Mouse (Mus musculus) myocyte (in vitro differentiated cells): Measurements from ENCODE around the gene Dlgap1. TPM values are rescaled to one million over a fixed set of nuclear protein-coding genes. Genes with fewer than 3 reads are reported as not detected.
A peak's percentile ranks its signal among the peaks of the same experiment; 100 is the strongest.

Experiments
- H3K27me3 ChIP-seq: one replicate; pipeline ENCODE4 v1.6.1; 2011; ENCODE audit not compliant: control insufficient read depth, insufficient read depth, insufficient read length
- H3K36me3 ChIP-seq: one replicate; pipeline ENCODE4 v1.6.1; 2011; ENCODE audit not compliant: control insufficient read depth, insufficient read depth
- H3K4me2 ChIP-seq: one replicate; pipeline ENCODE4 v1.6.1; 2011; ENCODE audit warnings: low read depth, control low read depth
- H3K4me3 ChIP-seq: one replicate; pipeline ENCODE4 v1.5.1; 2011; ENCODE audit warnings: mild to moderate bottlenecking, control low read depth, moderate library complexity
- H3K79me2 ChIP-seq: one replicate; pipeline ENCODE4 v1.6.1; 2011; ENCODE audit not compliant: control insufficient read depth, insufficient read depth
- H3ac ChIP-seq: one replicate; pipeline ENCODE4 v1.6.1; 2011; ENCODE audit not compliant: control insufficient read depth, insufficient read length
- CEBPB ChIP-seq: IDR thresholded peaks from 2 replicates; pipeline ENCODE4 v1.6.1; 2011; ENCODE audit warnings: mild to moderate bottlenecking, moderate library complexity; ENCODE audit not compliant: poor library complexity, insufficient read depth, severe bottlenecking
- E2F4 ChIP-seq: IDR thresholded peaks from one replicate; pipeline ENCODE4 v1.6.1; 2011; ENCODE audit warnings: mild to moderate bottlenecking, control low read depth, moderate library complexity; ENCODE audit not compliant: insufficient read depth
- MAX ChIP-seq: IDR thresholded peaks from one replicate; pipeline ENCODE4 v1.6.1; 2011; ENCODE audit warnings: low read depth, mild to moderate bottlenecking, control low read depth
- MYOD1 ChIP-seq, 3 experiments: IDR thresholded peaks; one replicate each; pipeline ENCODE4 v1.6.1; 2011; ENCODE audit warnings: control low read depth in 2 of 3, low read depth in 2 of 3, mild to moderate bottlenecking in 2 of 3, moderate library complexity in 1 of 3; ENCODE audit not compliant: insufficient read length in 2 of 3, control insufficient read depth in 1 of 3
- MYOG ChIP-seq, 3 experiments: IDR thresholded peaks; one replicate each; pipeline ENCODE4 v1.6.1; 2011; ENCODE audit warnings: control low read depth in 2 of 3, low read depth in 2 of 3, mild to moderate bottlenecking in 2 of 3; ENCODE audit not compliant: insufficient read length in 2 of 3, control insufficient read depth in 1 of 3, insufficient read depth in 1 of 3
- POLR2A ChIP-seq: IDR thresholded peaks from one replicate; pipeline ENCODE4 v1.6.1; 2011; ENCODE audit warnings: low read depth, mild to moderate bottlenecking, control low read depth, moderate library complexity; ENCODE audit not compliant: insufficient read length
- POLR2AphosphoS2 ChIP-seq: IDR thresholded peaks from one replicate; pipeline ENCODE4 v1.6.1; 2011; ENCODE audit warnings: low read depth, control low read depth; ENCODE audit not compliant: insufficient read length
- REST ChIP-seq: IDR thresholded peaks from one replicate; pipeline ENCODE4 v1.6.1; 2011; ENCODE audit warnings: mild to moderate bottlenecking, control low read depth, moderate library complexity; ENCODE audit not compliant: insufficient read depth, insufficient read length
- SRF ChIP-seq: IDR thresholded peaks from one replicate; pipeline ENCODE4 v1.6.1; 2011; ENCODE audit warnings: low read depth; ENCODE audit not compliant: control insufficient read depth, insufficient read length
- TCF12 ChIP-seq: IDR thresholded peaks from one replicate; pipeline ENCODE4 v1.6.1; 2011; ENCODE audit warnings: mild to moderate bottlenecking, control low read depth; ENCODE audit not compliant: poor library complexity, insufficient read depth, severe bottlenecking
- TCF3 ChIP-seq: IDR thresholded peaks from one replicate; pipeline ENCODE4 v1.6.1; 2011; ENCODE audit warnings: low read depth, control low read depth; ENCODE audit not compliant: insufficient read length
- USF1 ChIP-seq: IDR thresholded peaks from one replicate; pipeline ENCODE4 v1.6.1; 2011; ENCODE audit warnings: low read depth, mild to moderate bottlenecking, control low read depth, moderate library complexity
- polyA plus RNA-seq: library from polyadenylated mRNA; unstranded; fragments of >200 nt; fragmentation: generic; extraction: Trizol; gene quantifications from one replicate; pipeline ENCODE4 v1.2.1, GENCODE M21; 2012; ENCODE audit warnings: missing spikeins

Gene Dlgap1
- polyA plus RNA-seq, 1 experiment: 0.31 TPM

DNA sequence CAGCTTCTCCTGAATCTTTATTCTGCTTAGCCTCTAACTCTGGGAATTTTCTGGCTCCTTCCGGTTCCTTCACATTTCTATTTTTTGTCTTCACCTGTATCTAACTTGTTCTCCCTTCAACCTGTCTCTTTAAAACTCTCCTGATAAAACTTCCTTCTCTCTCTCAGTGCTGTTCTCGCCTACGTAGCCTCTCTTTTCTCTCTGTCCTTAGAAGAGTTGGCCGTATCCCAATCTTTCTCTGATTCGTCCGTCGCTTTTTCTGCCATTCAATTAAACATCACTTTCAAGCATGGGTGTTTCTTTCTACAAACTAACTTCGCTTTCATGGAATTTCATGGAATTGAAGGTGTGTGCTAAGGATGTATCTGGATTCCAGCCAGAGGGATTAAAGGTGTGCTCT, 721.7 kb downstream of the Dlgap1 start:
- Histone ChIP-seq H3K4me2 (no peak overlapping the region), H3ac (no peak overlapping the region), H3K4me3 (no peak overlapping the region), H3K36me3 (no peaks in the 10 kb centered on the region), H3K79me2 (no peaks in the 10 kb centered on the region), H3K27me3 (no peaks in the 10 kb centered on the region)
- TF ChIP-seq MYOD1 (IDR thresholded peaks at IDR 0.05; ENCODE audit: control insufficient read depth in 1 of 3, insufficient read length in 2 of 3, low read depth in 2 of 3) (no peak), CEBPB (no peak), MYOG (IDR thresholded peaks at IDR 0.05; ENCODE audit: control insufficient read depth in 1 of 3, insufficient read depth in 1 of 3, insufficient read length in 2 of 3, low read depth in 2 of 3) (no peak), E2F4 (no peak), USF1 (no peak), POLR2AphosphoS2 (no peak), POLR2A (no peak), MAX (no peak), REST (no peak), TCF12 (no peak), SRF (no peak), TCF3 (no peak)

DNA sequence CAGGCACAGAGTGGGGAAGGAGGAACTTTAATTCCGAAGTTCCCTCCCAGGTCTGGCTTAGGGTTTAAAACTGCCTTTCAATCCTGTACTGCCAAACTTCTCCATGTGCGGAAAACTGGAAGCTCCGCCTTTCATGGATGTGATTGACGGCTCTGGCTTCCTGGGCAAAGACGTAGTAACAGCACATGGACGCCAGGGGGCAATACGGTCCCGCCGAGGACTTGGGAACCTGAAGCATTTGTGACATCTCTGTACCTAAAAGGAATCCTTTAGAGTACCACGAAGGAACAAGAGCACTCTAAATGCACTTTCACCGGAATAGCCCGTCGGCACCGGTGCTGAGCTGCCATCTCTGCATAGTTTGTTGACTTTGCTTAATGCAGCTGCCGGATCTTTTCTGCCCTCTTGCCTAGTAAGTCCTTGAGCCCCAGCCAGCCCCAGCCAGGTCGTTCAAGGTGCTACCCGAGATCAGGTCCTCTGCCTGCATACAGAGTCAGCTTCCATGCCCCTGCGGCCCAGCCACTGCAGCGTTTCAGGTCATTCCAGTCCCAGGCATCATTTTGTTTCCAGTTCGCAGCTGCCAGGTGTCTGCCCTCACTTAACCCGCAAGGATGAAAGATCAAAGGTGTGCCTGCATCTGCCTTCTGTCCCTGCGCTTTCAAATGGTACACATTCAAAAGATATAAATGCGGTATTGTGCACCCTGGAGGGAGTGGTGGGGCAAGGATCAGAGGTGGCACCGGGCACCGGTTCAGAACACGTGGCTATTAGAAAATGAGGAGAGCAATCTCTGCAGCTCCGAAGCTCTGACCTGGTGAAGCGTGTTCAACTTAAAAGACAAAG, 738.3 kb downstream of the Dlgap1 start:
- H3K79me2 ChIP-seq: no peaks in the 10 kb centered on the region
- no peak overlapping the region for H3ac ChIP-seq
- H3K36me3 ChIP-seq: no peaks in the 10 kb centered on the region
- no peaks in the 10 kb centered on the region for H3K27me3 ChIP-seq
- no peak overlapping the region for H3K4me3 ChIP-seq
- H3K4me2 ChIP-seq: peak overlapping the region; percentile 45
- TF ChIP-seq TCF3: no peak

DNA sequence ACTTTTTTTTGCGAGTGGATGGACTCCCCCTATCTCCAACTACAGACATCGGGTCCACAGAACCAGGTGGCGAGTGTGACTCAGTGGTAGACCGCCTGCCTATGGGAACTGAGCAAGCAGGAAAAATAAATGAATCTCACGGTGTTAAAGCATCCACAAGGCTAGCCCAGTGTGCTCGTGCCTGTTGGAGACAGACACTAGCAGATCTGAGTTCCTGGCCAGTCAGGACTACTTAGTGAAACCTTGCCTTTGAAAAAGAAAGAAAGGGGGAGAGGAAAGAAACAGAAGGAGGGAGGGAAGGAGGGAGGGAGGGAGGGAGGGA, 738.9 kb downstream of the Dlgap1 start:
- H3ac ChIP-seq: no peak overlapping the region
- no peaks in the 10 kb centered on the region for H3K27me3 ChIP-seq
- no peak overlapping the region for H3K4me3 ChIP-seq
- TF ChIP-seq E2F4 (no peak), MYOD1 (IDR thresholded peaks at IDR 0.05; ENCODE audit: control insufficient read depth in 1 of 3, insufficient read length in 2 of 3, low read depth in 2 of 3) (no peak), TCF12 (no peak), TCF3 (no peak), POLR2AphosphoS2 (no peak), USF1 (no peak)
- no peak overlapping the region for H3K4me2 ChIP-seq
- H3K79me2 ChIP-seq: no peaks in the 10 kb centered on the region
- H3K36me3 ChIP-seq: no peaks in the 10 kb centered on the region

DNA sequence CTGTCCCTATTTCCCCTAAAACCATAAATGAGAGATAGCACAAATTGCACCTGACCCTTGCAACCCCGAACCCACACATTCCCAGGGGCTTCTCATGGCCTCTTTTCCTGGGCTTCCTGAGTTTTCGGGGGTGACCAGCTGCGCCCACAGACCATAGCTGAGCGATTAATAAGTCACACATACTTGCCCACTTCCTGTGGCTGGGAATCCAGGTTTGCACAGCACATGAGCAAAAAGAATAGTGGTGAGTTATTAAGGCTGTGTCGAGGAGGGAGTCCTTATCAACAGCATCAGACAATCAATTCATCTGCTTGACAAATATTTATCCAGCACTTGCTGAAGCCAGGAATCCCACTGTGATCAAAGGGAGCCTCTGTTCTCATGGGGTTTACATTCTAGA, 740.7 kb downstream of the Dlgap1 start:
- Histone ChIP-seq H3K36me3 (no peaks in the 10 kb centered on the region), H3K4me3 (no peak overlapping the region), H3ac (no peak overlapping the region), H3K79me2 (no peaks in the 10 kb centered on the region), H3K4me2 (peak overlapping the region; percentile 28), H3K27me3 (no peaks in the 10 kb centered on the region)
- TF ChIP-seq MYOG (IDR thresholded peaks at IDR 0.05; ENCODE audit: control insufficient read depth in 1 of 3, insufficient read depth in 1 of 3, insufficient read length in 2 of 3, low read depth in 2 of 3) (no peak), E2F4 (no peak), REST (no peak), TCF12 (no peak), TCF3 (no peak), MAX (no peak), POLR2AphosphoS2 (no peak), USF1 (no peak), SRF (no peak), MYOD1 (IDR thresholded peaks at IDR 0.05; ENCODE audit: control insufficient read depth in 1 of 3, insufficient read length in 2 of 3, low read depth in 2 of 3) (no peak), CEBPB (no peak), POLR2A (no peak)

DNA sequence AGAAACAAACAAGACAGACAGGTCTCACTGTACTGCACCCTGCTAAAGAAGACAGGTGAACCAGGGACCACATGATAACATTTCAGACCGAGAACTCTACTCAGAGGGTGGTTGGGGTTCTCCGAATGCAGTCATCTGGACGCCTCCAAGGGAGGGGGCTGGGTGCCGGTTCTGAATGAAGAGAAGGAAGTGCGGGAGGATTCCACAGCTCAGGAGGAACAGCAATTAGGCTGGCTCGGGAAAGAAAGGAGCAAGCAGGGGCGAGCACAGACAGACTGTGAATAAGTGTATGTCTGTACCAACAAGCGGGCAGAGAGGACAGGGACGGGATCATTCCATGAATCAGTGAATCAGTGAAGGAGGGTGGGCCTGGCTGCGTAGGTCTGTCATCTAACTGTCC, 744.6 kb downstream of the Dlgap1 start:
- Histone ChIP-seq H3K79me2 (no peaks in the 10 kb centered on the region), H3K4me3 (no peak overlapping the region), H3K36me3 (no peaks in the 10 kb centered on the region), H3K27me3 (no peaks in the 10 kb centered on the region), H3ac (no peak overlapping the region), H3K4me2 (no peak overlapping the region)
- TF ChIP-seq MAX (no peak), MYOG (IDR thresholded peaks at IDR 0.05; ENCODE audit: control insufficient read depth in 1 of 3, insufficient read depth in 1 of 3, insufficient read length in 2 of 3, low read depth in 2 of 3) (no peak), REST (no peak), POLR2A (no peak), SRF (no peak), TCF3 (no peak), CEBPB (no peak), TCF12 (no peak), USF1 (no peak), POLR2AphosphoS2 (no peak), E2F4 (no peak), MYOD1 (IDR thresholded peaks at IDR 0.05; ENCODE audit: control insufficient read depth in 1 of 3, insufficient read length in 2 of 3, low read depth in 2 of 3) (no peak)
